Comparison of ENCODE assay signal across 20 mouse cellular contexts in the genomic region with DNA sequence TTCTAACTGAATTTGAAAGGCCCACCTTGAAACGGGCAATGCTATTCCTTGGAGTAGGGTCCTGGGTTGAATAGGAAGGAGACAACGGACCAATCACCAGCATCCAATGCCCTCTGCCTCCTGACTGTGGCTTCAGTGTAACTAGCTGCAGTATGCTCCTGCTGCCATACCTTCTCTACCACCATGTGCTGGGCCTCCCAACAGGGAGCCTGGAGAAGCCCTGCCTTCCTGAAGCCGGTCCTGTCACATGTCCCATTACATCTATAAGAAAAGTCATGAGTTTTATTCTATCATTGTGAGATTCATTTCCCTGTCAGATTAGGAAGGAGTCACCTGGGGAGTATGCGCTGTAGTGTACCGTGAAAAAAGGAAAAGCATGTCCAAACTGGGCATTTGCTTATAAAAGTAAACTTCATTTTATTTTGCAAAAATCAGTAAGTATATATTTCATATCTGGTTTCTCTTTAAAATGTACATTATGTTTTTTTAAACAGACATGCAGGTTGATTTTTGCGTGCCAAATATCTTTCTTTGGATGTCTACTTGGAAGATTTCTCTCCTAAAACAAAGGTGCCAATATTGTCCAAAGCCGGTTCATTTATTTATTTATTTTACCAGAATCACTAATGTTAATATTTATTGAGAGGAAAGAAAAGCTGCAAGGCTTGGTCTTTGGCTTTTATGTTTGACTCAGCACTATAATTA. TPM values are rescaled to one million over a fixed set of nuclear protein-coding genes. Genes with fewer than 3 reads are reported as not detected.
DNase-seq lines count a peak whose midpoint lies in the region; ATAC-seq lines count a peak whose summit lies in the region.
"Had no signal": no experiment of that assay in that cellular context is flagged by ENCODE, and none has a peak within 500 bp of the region (broad histone marks: within the 10 kb centered on the region; RNA-seq: fewer than 3 reads in every experiment).

No protein-coding gene starts in this region.

- no peak for DNase-seq in cerebellum, postnatal 4 days (ENCODE audit: low spot score in 2 of 2)
- DNase-seq in cerebellum, adult 11-12 months: peak; percentile 70
- peak; percentile 73 for DNase-seq in cerebellum, adult 9-11 months
- peak; percentile 39 for DNase-seq in retina, embryonic 14.5 days (ENCODE audit: low spot score)
- no peak for DNase-seq in lung, postnatal 4 days
- no peak for DNase-seq in thymus, postnatal 0 days (ENCODE audit: low spot score)
- DNase-seq: adrenal gland, adult 8-10 months; gastrocnemius, postnatal 10 days; kidney, postnatal 14 days; liver, embryonic 13.5 days; lung, adult 18-20 months had no signal

- peak; percentile 62 for ATAC-seq in cerebellum, adult (ENCODE audit: insufficient number of reproducible peaks, low FRiP score, low TSS enrichment)
- ATAC-seq in frontal cortex, adult (ENCODE audit: low TSS enrichment): no peak
- ATAC-seq: intestine, postnatal 0 days; lung, postnatal 0 days; midbrain, embryonic 16.5 days had no signal

RNA-seq across cellular contexts. Expression of a gene that starts 40.4 kb away (rescaled TPM):
- 10.9 and 12.3 TPM in 2 replicates for polyA plus RNA-seq in thymus, postnatal 0 days (2015; fragmentation: Nextera tagmentation; extraction: Ambion mirVana)
- polyA plus RNA-seq: C2C12; forebrain, embryonic 10.5 days; macrophage; testis, adult 2 months had no signal

Comparison
In these comparisons a context has a peak if more than half of its experiments do, and no peak if none do; other contexts are left out.
1. DNase-seq: peak in cerebellum, adult 11-12 months (single experiment), cerebellum, adult 9-11 months (single experiment) and retina, embryonic 14.5 days (single experiment); none in cerebellum, postnatal 4 days (0 of 2), lung, postnatal 4 days (0 of 2) and thymus, postnatal 0 days (single experiment).